In genomic region chr2:3424579-3424910, GRCm38 (mm10) we compare ENCODE assay signal across 9 mouse cellular contexts. TPM values are rescaled to one million over a fixed set of nuclear protein-coding genes. Genes with fewer than 3 reads are reported as not detected.
DNase-seq lines count a peak whose midpoint lies in the region; ATAC-seq lines count a peak whose summit lies in the region.
"Had no signal": no experiment of that assay in that cellular context is flagged by ENCODE, and none has a peak within 500 bp of the region (broad histone marks: within the 10 kb centered on the region; RNA-seq: fewer than 3 reads in every experiment).

No protein-coding gene starts in this region.

- H3K9me3 ChIP-seq in lung, embryonic 15.5 days = no peaks in the 10 kb centered on the region
- H3K9me3 ChIP-seq in embryonic facial prominence, embryonic 12.5 days = no peaks in the 10 kb centered on the region
- H3K9me3 ChIP-seq in intestine, embryonic 16.5 days (ENCODE audit: control insufficient read depth, low read length) = no peaks in the 10 kb centered on the region
- H3K9me3 ChIP-seq in neural tube, embryonic 14.5 days (ENCODE audit: control insufficient read depth, low read length) = no peaks in the 10 kb centered on the region

- H3K27me3 ChIP-seq in lung, embryonic 15.5 days = no peaks in the 10 kb centered on the region
- H3K27me3 ChIP-seq in embryonic facial prominence, embryonic 12.5 days = no peaks in the 10 kb centered on the region
- H3K27me3 ChIP-seq in intestine, embryonic 16.5 days (replicated peaks; ENCODE audit: control insufficient read depth, insufficient read depth, low read length) = no peaks in the 10 kb centered on the region; the same call in 1 of the 2 replicates
- no peaks in the 10 kb centered on the region for H3K27me3 ChIP-seq in neural tube, embryonic 14.5 days (ENCODE audit: control insufficient read depth, insufficient read depth, low read length)

- WGBS in lung, embryonic 15.5 days = 6% methylated on average over 9 of the region's 10 CpGs
- WGBS in embryonic facial prominence, embryonic 12.5 days = 8% methylated on average over 9 of the region's 10 CpGs
- 3% methylated on average over 9 of the region's 10 CpGs for WGBS in intestine, embryonic 16.5 days
- WGBS in neural tube, embryonic 14.5 days = 7% methylated on average over 9 of the region's 10 CpGs

- intact Hi-C loops in left cerebral cortex, postnatal 25 days (cut with DNase I) = loop anchor here (2.0 kb wide), 1 partner anchor 50 kb away; the partner anchor contains the start of gene Suv39h2

- peak overlapping the region; percentile 97 for H3K4me2 ChIP-seq in lung, embryonic 15.5 days
- H3K4me2 ChIP-seq in embryonic facial prominence, embryonic 12.5 days (replicated peaks) = peak overlapping the region; percentile 85
- peak overlapping the region; percentile 83 for H3K4me2 ChIP-seq in intestine, embryonic 16.5 days (ENCODE audit: low read depth, low read length)
- peak overlapping the region; percentile 94 for H3K4me2 ChIP-seq in neural tube, embryonic 14.5 days (ENCODE audit: low read depth, low read length)

- 0 out of 2 replicates have a peak, but pooled peaks have one; percentile 5 for ATAC-seq in lung, embryonic 15.5 days (ENCODE audit: borderline replicate concordance, extremely low read depth, low FRiP score, low TSS enrichment)
- no peak for ATAC-seq in embryonic facial prominence, embryonic 12.5 days (ENCODE audit: insufficient number of reproducible peaks, insufficient read depth, low FRiP score, low TSS enrichment)
- no peak; the same call in 1 of the 2 replicates for ATAC-seq in intestine, embryonic 16.5 days
- ATAC-seq in neural tube, embryonic 14.5 days (ENCODE audit: low read depth) = no peak

- H3K36me3 ChIP-seq in lung, embryonic 15.5 days = no peaks in the 10 kb centered on the region
- H3K36me3 ChIP-seq in embryonic facial prominence, embryonic 12.5 days = no peaks in the 10 kb centered on the region
- H3K36me3 ChIP-seq in intestine, embryonic 16.5 days (ENCODE audit: control insufficient read depth, insufficient read depth, low read length) = no peaks in the 10 kb centered on the region
- H3K36me3 ChIP-seq in neural tube, embryonic 14.5 days (ENCODE audit: control insufficient read depth, insufficient read depth, low read length) = no peaks in the 10 kb centered on the region

- H3K4me3 ChIP-seq in lung, embryonic 15.5 days = peak overlapping the region; percentile 75
- H3K4me3 ChIP-seq in embryonic facial prominence, embryonic 12.5 days = peak overlapping the region; percentile 54
- H3K4me3 ChIP-seq in intestine, embryonic 16.5 days (ENCODE audit: low read length) = peak overlapping the region; percentile 67
- peak overlapping the region; percentile 63 for H3K4me3 ChIP-seq in neural tube, embryonic 14.5 days (ENCODE audit: low read depth, low read length)

- peaks cover 8% of the 10 kb centered on the region; the same call in 1 of the 2 replicates for H3K4me1 ChIP-seq in lung, embryonic 15.5 days
- H3K4me1 ChIP-seq in embryonic facial prominence, embryonic 12.5 days = peaks cover 10% of the 10 kb centered on the region; the same call in 1 of the 2 replicates
- 0 out of 2 replicates have a peak, but pooled peaks cover 9% of the 10 kb centered on the region for H3K4me1 ChIP-seq in intestine, embryonic 16.5 days (ENCODE audit: control insufficient read depth, insufficient read depth, low read length)
- peaks cover 5% of the 10 kb centered on the region; the same call in 1 of the 2 replicates for H3K4me1 ChIP-seq in neural tube, embryonic 14.5 days (ENCODE audit: control insufficient read depth, insufficient read depth, low read length)

- DNase-seq in lung, postnatal 25 days (ENCODE audit: low spot score) = no peak
- DNase-seq in layer of hippocampus, adult 18-20 months (ENCODE audit: low spot score in 2 of 2) = no peak
- DNase-seq in urinary bladder, postnatal 25 days (ENCODE audit: low spot score) = no peak
- no peak for DNase-seq in left cerebral cortex, postnatal 25 days (ENCODE audit: low spot score in 2 of 2)

- no peak overlapping the region for H3K27ac ChIP-seq in lung, embryonic 15.5 days
- H3K27ac ChIP-seq in embryonic facial prominence, embryonic 12.5 days = no peak overlapping the region
- no peak overlapping the region for H3K27ac ChIP-seq in intestine, embryonic 16.5 days (ENCODE audit: low read length)
- H3K27ac ChIP-seq in neural tube, embryonic 14.5 days (ENCODE audit: low read depth, low read length) = no peak overlapping the region

- H3K9ac ChIP-seq in lung, embryonic 15.5 days = peak overlapping the region; percentile 60
- peak overlapping the region; percentile 42 for H3K9ac ChIP-seq in embryonic facial prominence, embryonic 12.5 days
- peak overlapping the region; percentile 70 for H3K9ac ChIP-seq in intestine, embryonic 16.5 days (ENCODE audit: low read depth, low read length)
- peak overlapping the region; percentile 61 for H3K9ac ChIP-seq in neural tube, embryonic 14.5 days (replicated peaks; ENCODE audit: low read depth, low read length)

RNA-seq across cellular contexts. Expression of gene Dclre1c, which starts 0.6 kb away (rescaled TPM):
- polyA plus RNA-seq in lung, embryonic 15.5 days (2015; fragmentation: Nextera tagmentation; extraction: Ambion mirVana) = 6.1 and 6.2 TPM in 2 replicates
- 7.1 and 7.6 TPM in 2 replicates for polyA plus RNA-seq in embryonic facial prominence, embryonic 12.5 days (2016; fragmentation: Nextera tagmentation; extraction: Ambion mirVana)
- 5.9 and 8.1 TPM in 2 replicates for polyA plus RNA-seq in intestine, embryonic 16.5 days (2015; fragmentation: Nextera tagmentation; extraction: Ambion mirVana)
- polyA plus RNA-seq in neural tube, embryonic 14.5 days (2014; fragmentation: Nextera tagmentation; extraction: Ambion mirVana) = 8.7 and 9.8 TPM in 2 replicates
- 10 to 100 TPM in 1 of 2 experiments, 1 to 10 TPM in 1; 9.9 to 12.5 TPM for total RNA-seq in layer of hippocampus, adult 18-20 months (2021)
- total RNA-seq in left cerebral cortex, postnatal 25 days (2021) = 10 to 100 TPM; 10.2 to 11.4 TPM

RNA-seq across cellular contexts. Expression of gene Meig1, which starts 2.1 kb away (rescaled TPM):
- polyA plus RNA-seq in lung, embryonic 15.5 days (2015; fragmentation: Nextera tagmentation; extraction: Ambion mirVana) = 9.8 and 10.8 TPM in 2 replicates
- polyA plus RNA-seq in embryonic facial prominence, embryonic 12.5 days (2016; fragmentation: Nextera tagmentation; extraction: Ambion mirVana) = 1.3 TPM in 1 of 2 replicates, not detected in the other
- polyA plus RNA-seq in intestine, embryonic 16.5 days (2015; fragmentation: Nextera tagmentation; extraction: Ambion mirVana) = 0.60 TPM in 1 of 2 replicates, not detected in the other
- 2.8 and 4.3 TPM in 2 replicates for polyA plus RNA-seq in neural tube, embryonic 14.5 days (2014; fragmentation: Nextera tagmentation; extraction: Ambion mirVana)
- total RNA-seq in layer of hippocampus, adult 18-20 months (2021) = 1 to 10 TPM; 3.7 to 5.5 TPM
- 1 to 10 TPM; 3.3 to 4.6 TPM for total RNA-seq in left cerebral cortex, postnatal 25 days (2021)

RNA-seq across cellular contexts. Expression of gene Olah, which starts 27.5 kb away (rescaled TPM):
- not detected in 2 replicates for polyA plus RNA-seq in lung, embryonic 15.5 days (2015; fragmentation: Nextera tagmentation; extraction: Ambion mirVana)
- not detected in 2 replicates for polyA plus RNA-seq in embryonic facial prominence, embryonic 12.5 days (2016; fragmentation: Nextera tagmentation; extraction: Ambion mirVana)
- not detected in 2 replicates for polyA plus RNA-seq in intestine, embryonic 16.5 days (2015; fragmentation: Nextera tagmentation; extraction: Ambion mirVana)
- polyA plus RNA-seq in neural tube, embryonic 14.5 days (2014; fragmentation: Nextera tagmentation; extraction: Ambion mirVana) = not detected in 2 replicates
- not detected for total RNA-seq in layer of hippocampus, adult 18-20 months (2021)
- total RNA-seq in left cerebral cortex, postnatal 25 days (2021) = under 1 TPM in 1 of 2 experiments, not detected in 1; 0.18 TPM
- total RNA-seq: neutrophil, adult 5-6 weeks had no signal

RNA-seq across cellular contexts. Expression of gene Suv39h2, which starts 50.3 kb away (rescaled TPM):
- 17.1 and 20.7 TPM in 2 replicates for polyA plus RNA-seq in lung, embryonic 15.5 days (2015; fragmentation: Nextera tagmentation; extraction: Ambion mirVana)
- polyA plus RNA-seq in embryonic facial prominence, embryonic 12.5 days (2016; fragmentation: Nextera tagmentation; extraction: Ambion mirVana) = 28.5 and 31.2 TPM in 2 replicates
- 6.8 and 8.3 TPM in 2 replicates for polyA plus RNA-seq in intestine, embryonic 16.5 days (2015; fragmentation: Nextera tagmentation; extraction: Ambion mirVana)
- polyA plus RNA-seq in neural tube, embryonic 14.5 days (2014; fragmentation: Nextera tagmentation; extraction: Ambion mirVana) = 7.8 and 10.1 TPM in 2 replicates
- total RNA-seq in layer of hippocampus, adult 18-20 months (2021) = 1 to 10 TPM; 3.6 to 4.3 TPM
- 1 to 10 TPM; 3.5 to 4.4 TPM for total RNA-seq in left cerebral cortex, postnatal 25 days (2021)
